Mouse (Mus musculus): Measurements from ENCODE around the gene Uchl1. TPM values are rescaled to one million over a fixed set of nuclear protein-coding genes. Genes with fewer than 3 reads are reported as not detected.
A peak's percentile ranks its signal among the peaks of the same experiment; 100 is the strongest.

Uchl1 gene
- polyA plus RNA-seq, 1 experiment from 2014 or later: 93.3 TPM

- Histone ChIP-seq H3K36me3 (no peaks in the 10 kb centered on the region), H3K4me1 (peaks cover 27% of the 10 kb centered on the region), H3K27me3 (ENCODE audit: insufficient read depth, poor library complexity, severe bottlenecking) (peaks cover 84% of the 10 kb centered on the region), H3K9me3 (no peaks in the 10 kb centered on the region), H3K4me3 (no peak overlapping the region), H3K27ac (no peak overlapping the region)
- WGBS: 53% methylated on average over 4 of the region's 4 CpGs
- DNase-seq (ENCODE audit: low spot score): peak; percentile 52
These were observed 42.0 kb downstream of the Uchl1 start for GRCm38 (mm10) chr5:66717931-66718330.

- Histone ChIP-seq H3K36me3 (no peaks in the 10 kb centered on the region), H3K4me3 (no peak overlapping the region), H3K9me3 (no peaks in the 10 kb centered on the region), H3K27me3 (ENCODE audit: insufficient read depth, poor library complexity, severe bottlenecking) (peaks cover 84% of the 10 kb centered on the region), H3K4me1 (peaks cover 25% of the 10 kb centered on the region), H3K27ac (no peak overlapping the region)
- WGBS: 49% methylated on average over 3 of the region's 3 CpGs
- DNase-seq (ENCODE audit: low spot score): peak; percentile 35
These were observed 42.5 kb downstream of the Uchl1 start for GRCm38 (mm10) chr5:66718413-66718812.

GRCm38 (mm10) chr5:66718880-66719279 lies 43.0 kb downstream of the Uchl1 start:
- WGBS: 67% methylated on average over 7 of the region's 7 CpGs
- H3K27ac ChIP-seq: no peak overlapping the region

GRCm38 (mm10) chr5:66720921-66721320 lies 45.0 kb downstream of the Uchl1 start:
- H3K27ac ChIP-seq: no peak overlapping the region
- WGBS: 28% methylated on average over 5 of the region's 5 CpGs
- DNase-seq (ENCODE audit: low spot score): no peak

More at GRCm38 (mm10) chr5:66718880-66719279, 43.0 kb downstream of the Uchl1 start:
- Histone ChIP-seq H3K4me1 (peaks cover 25% of the 10 kb centered on the region), H3K27me3 (ENCODE audit: insufficient read depth, poor library complexity, severe bottlenecking) (peaks cover 84% of the 10 kb centered on the region), H3K9me3 (no peaks in the 10 kb centered on the region), H3K4me3 (no peak overlapping the region), H3K36me3 (no peaks in the 10 kb centered on the region)
- peak; percentile 71 for DNase-seq (ENCODE audit: low spot score)

GRCm38 (mm10) chr5:66722586-66722985 lies 46.7 kb downstream of the Uchl1 start:
- no peaks in the 10 kb centered on the region for H3K36me3 ChIP-seq
- peaks cover 3% of the 10 kb centered on the region for H3K4me1 ChIP-seq
- no peaks in the 10 kb centered on the region for H3K9me3 ChIP-seq
- peaks cover 96% of the 10 kb centered on the region for H3K27me3 ChIP-seq (ENCODE audit: insufficient read depth, poor library complexity, severe bottlenecking)
- H3K27ac ChIP-seq: 0 out of 2 replicates have a peak overlapping the region, but pooled peaks have one; percentile 33
- no peak overlapping the region for H3K4me3 ChIP-seq
- WGBS: 74% methylated on average over 9 of the region's 9 CpGs
- no peak for DNase-seq (ENCODE audit: low spot score)

More at GRCm38 (mm10) chr5:66720921-66721320, 45.0 kb downstream of the Uchl1 start:
- no peaks in the 10 kb centered on the region for H3K9me3 ChIP-seq
- peaks cover 97% of the 10 kb centered on the region for H3K27me3 ChIP-seq (ENCODE audit: insufficient read depth, poor library complexity, severe bottlenecking)
- H3K4me1 ChIP-seq: peaks cover 8% of the 10 kb centered on the region
- H3K36me3 ChIP-seq: no peaks in the 10 kb centered on the region
- no peak overlapping the region for H3K4me3 ChIP-seq

GRCm38 (mm10) chr5:66723037-66723436 lies 47.1 kb downstream of the Uchl1 start:
- no peak for DNase-seq (ENCODE audit: low spot score)
- no peaks in the 10 kb centered on the region for H3K9me3 ChIP-seq
- 0 out of 2 replicates have a peak overlapping the region, but pooled peaks have one; percentile 33 for H3K27ac ChIP-seq
- no peak overlapping the region for H3K4me3 ChIP-seq
- peaks cover 94% of the 10 kb centered on the region for H3K27me3 ChIP-seq (ENCODE audit: insufficient read depth, poor library complexity, severe bottlenecking)
- H3K4me1 ChIP-seq: peaks cover 3% of the 10 kb centered on the region
- 54% methylated on average over 4 of the region's 4 CpGs for WGBS
- no peaks in the 10 kb centered on the region for H3K36me3 ChIP-seq

GRCm38 (mm10) chr5:66723626-66724025 lies 47.7 kb downstream of the Uchl1 start:
- Histone ChIP-seq H3K27me3 (ENCODE audit: insufficient read depth, poor library complexity, severe bottlenecking) (peaks cover 94% of the 10 kb centered on the region), H3K27ac (0 out of 2 replicates have a peak overlapping the region, but pooled peaks have one; percentile 10), H3K4me1 (peaks cover 3% of the 10 kb centered on the region), H3K9me3 (no peaks in the 10 kb centered on the region), H3K36me3 (no peaks in the 10 kb centered on the region), H3K4me3 (no peak overlapping the region)
- no peak for DNase-seq (ENCODE audit: low spot score)
- WGBS: 68% methylated on average over 3 of the region's 3 CpGs

GRCm38 (mm10) chr5:66729306-66729705 lies 53.4 kb downstream of the Uchl1 start:
- H3K27me3 ChIP-seq (ENCODE audit: insufficient read depth, poor library complexity, severe bottlenecking): peaks cover 90% of the 10 kb centered on the region
- no peaks in the 10 kb centered on the region for H3K36me3 ChIP-seq
- DNase-seq (ENCODE audit: low spot score): no peak
- no peak overlapping the region for H3K4me3 ChIP-seq
- WGBS: 81% methylated on average over 4 of the region's 4 CpGs
- no peak overlapping the region for H3K27ac ChIP-seq
- no peaks in the 10 kb centered on the region for H3K9me3 ChIP-seq
- no peaks in the 10 kb centered on the region for H3K4me1 ChIP-seq

- DNase-seq (ENCODE audit: low spot score): no peak
- 55% methylated on average over 11 of the region's 11 CpGs for WGBS
- Histone ChIP-seq H3K4me3 (no peak overlapping the region), H3K9me3 (no peaks in the 10 kb centered on the region), H3K4me1 (no peaks in the 10 kb centered on the region), H3K27ac (no peak overlapping the region), H3K27me3 (ENCODE audit: insufficient read depth, poor library complexity, severe bottlenecking) (peaks cover 84% of the 10 kb centered on the region), H3K36me3 (no peaks in the 10 kb centered on the region)
These were observed 54.9 kb downstream of the Uchl1 start for GRCm38 (mm10) chr5:66730621-66731301.

GRCm38 (mm10) chr5:66731302-66731697 lies 55.4 kb downstream of the Uchl1 start:
- Histone ChIP-seq H3K4me3 (no peak overlapping the region), H3K27me3 (ENCODE audit: insufficient read depth, poor library complexity, severe bottlenecking) (peaks cover 84% of the 10 kb centered on the region), H3K4me1 (no peaks in the 10 kb centered on the region), H3K9me3 (no peaks in the 10 kb centered on the region), H3K27ac (no peak overlapping the region), H3K36me3 (no peaks in the 10 kb centered on the region)
- no peak for DNase-seq (ENCODE audit: low spot score)
- WGBS: 72% methylated on average over 1 of the region's 1 CpGs

- Histone ChIP-seq H3K4me1 (no peaks in the 10 kb centered on the region), H3K27me3 (ENCODE audit: insufficient read depth, poor library complexity, severe bottlenecking) (peaks cover 67% of the 10 kb centered on the region), H3K9me3 (no peaks in the 10 kb centered on the region), H3K27ac (no peak overlapping the region), H3K36me3 (no peaks in the 10 kb centered on the region), H3K4me3 (no peak overlapping the region)
- WGBS: 94% methylated on average over 1 of the region's 1 CpGs
- DNase-seq (ENCODE audit: low spot score): no peak
These were observed 57.7 kb downstream of the Uchl1 start for GRCm38 (mm10) chr5:66733556-66733955.
